In genomic region chr8:126081279-126081678, GRCm38 (mm10) we compare ENCODE assay signal across 12 mouse cellular contexts.
DNase-seq lines count a peak whose midpoint lies in the region; ATAC-seq and TF ChIP-seq lines count a peak whose summit lies in the region.
"Had no signal": no experiment of that assay in that cellular context is flagged by ENCODE, and none has a peak within 500 bp of the region (broad histone marks: within the 10 kb centered on the region; RNA-seq: fewer than 3 reads in every experiment).

No protein-coding gene starts in this region.

- peak; percentile 66 for TF ChIP-seq CTCF in heart, postnatal 0 days (IDR thresholded peaks at IDR 0.05; ENCODE audit: low read depth)

- DNase-seq in heart, postnatal 0 days (ENCODE audit: low spot score): peak; percentile 33
- no peak for DNase-seq in heart, adult 9 months (ENCODE audit: low spot score in 2 of 2)
- peak; percentile 58 for DNase-seq in midbrain, embryonic 14.5 days
- DNase-seq in cerebellum, postnatal 14 days: peak; percentile 44 to 65
- no peak for DNase-seq in layer of hippocampus, postnatal 10 days (ENCODE audit: low spot score in 2 of 2)
- no peak for DNase-seq in urinary bladder, postnatal 14 days (ENCODE audit: low spot score)
- DNase-seq: layer of hippocampus, postnatal 36 days; right cerebral cortex, postnatal 14 days had no signal

- H3K9ac ChIP-seq in heart, postnatal 0 days (replicated peaks; ENCODE audit: low read depth, low read length): no peak overlapping the region
- H3K9ac ChIP-seq in midbrain, embryonic 14.5 days (replicated peaks; ENCODE audit: low read length): no peak overlapping the region
- H3K9ac ChIP-seq in midbrain, embryonic 15.5 days: no peak overlapping the region
- H3K9ac ChIP-seq: embryonic facial prominence, embryonic 15.5 days had no signal

- H3K9me3 ChIP-seq in heart, postnatal 0 days (replicated peaks; ENCODE audit: control insufficient read depth, low read length): no peaks in the 10 kb centered on the region
- H3K9me3 ChIP-seq in midbrain, embryonic 14.5 days (ENCODE audit: control insufficient read depth, low read length): no peaks in the 10 kb centered on the region
- H3K9me3 ChIP-seq in midbrain, embryonic 15.5 days: no peaks in the 10 kb centered on the region
- H3K9me3 ChIP-seq: embryonic facial prominence, embryonic 15.5 days had no signal

- no peak overlapping the region for H3K4me2 ChIP-seq in heart, postnatal 0 days (ENCODE audit: low read depth, low read length)
- H3K4me2 ChIP-seq in midbrain, embryonic 14.5 days (ENCODE audit: low read length): no peak overlapping the region
- no peak overlapping the region for H3K4me2 ChIP-seq in midbrain, embryonic 15.5 days
- H3K4me2 ChIP-seq: embryonic facial prominence, embryonic 15.5 days had no signal

- no peak for TF ChIP-seq EP300 in heart, postnatal 0 days (IDR thresholded peaks at IDR 0.05; ENCODE audit: low read depth)

- H3K4me1 ChIP-seq in heart, postnatal 0 days (ENCODE audit: control insufficient read depth, insufficient read depth): no peaks in the 10 kb centered on the region
- H3K4me1 ChIP-seq in midbrain, embryonic 14.5 days (ENCODE audit: control insufficient read depth, insufficient read depth, low read length): no peaks in the 10 kb centered on the region
- no peaks in the 10 kb centered on the region for H3K4me1 ChIP-seq in midbrain, embryonic 15.5 days
- H3K4me1 ChIP-seq: embryonic facial prominence, embryonic 15.5 days had no signal

- no peak overlapping the region for H3K4me3 ChIP-seq in heart, postnatal 0 days (ENCODE audit: low read depth, low read length)
- no peak overlapping the region for H3K4me3 ChIP-seq in midbrain, embryonic 14.5 days (replicated peaks; ENCODE audit: low read depth, low read length)
- H3K4me3 ChIP-seq in midbrain, embryonic 15.5 days: no peak overlapping the region
- H3K4me3 ChIP-seq: embryonic facial prominence, embryonic 15.5 days had no signal

- no peaks in the 10 kb centered on the region for H3K27me3 ChIP-seq in heart, postnatal 0 days (ENCODE audit: control insufficient read depth, insufficient read depth, low read length)
- no peaks in the 10 kb centered on the region for H3K27me3 ChIP-seq in midbrain, embryonic 14.5 days (ENCODE audit: control insufficient read depth, insufficient read depth, low read length)
- H3K27me3 ChIP-seq in midbrain, embryonic 15.5 days (replicated peaks): no peaks in the 10 kb centered on the region
- H3K27me3 ChIP-seq: embryonic facial prominence, embryonic 15.5 days had no signal

- no peaks in the 10 kb centered on the region for H3K36me3 ChIP-seq in heart, postnatal 0 days (replicated peaks; ENCODE audit: control insufficient read depth, insufficient read depth, low read length)
- H3K36me3 ChIP-seq in midbrain, embryonic 14.5 days (ENCODE audit: control insufficient read depth, insufficient read depth, low read length): no peaks in the 10 kb centered on the region
- no peaks in the 10 kb centered on the region for H3K36me3 ChIP-seq in midbrain, embryonic 15.5 days (replicated peaks)
- H3K36me3 ChIP-seq: embryonic facial prominence, embryonic 15.5 days had no signal

- no peak overlapping the region for H3K27ac ChIP-seq in heart, postnatal 0 days (ENCODE audit: low read depth)
- no peak overlapping the region for H3K27ac ChIP-seq in midbrain, embryonic 14.5 days (replicated peaks; ENCODE audit: low read depth, low read length)
- H3K27ac ChIP-seq in midbrain, embryonic 15.5 days: no peak overlapping the region
- H3K27ac ChIP-seq: embryonic facial prominence, embryonic 15.5 days had no signal

- ATAC-seq in heart, postnatal 0 days (ENCODE audit: insufficient read depth, low read depth): no peak
- ATAC-seq in midbrain, embryonic 14.5 days (ENCODE audit: low FRiP score, low TSS enrichment): no peak
- no peak for ATAC-seq in midbrain, embryonic 15.5 days (replicated peaks)
- no peak for ATAC-seq in inflammation-experienced regulatory T-cells, adult 6 months
- ATAC-seq: midbrain, embryonic 16.5 days had no signal

Comparison
In these comparisons a context has a peak if more than half of its experiments do, and no peak if none do; other contexts are left out.
1. DNase-seq: peak in heart, postnatal 0 days (single experiment), midbrain, embryonic 14.5 days (single experiment) and cerebellum, postnatal 14 days (2 of 2); none in heart, adult 9 months (0 of 2), layer of hippocampus, postnatal 10 days (0 of 2) and urinary bladder, postnatal 14 days (single experiment).